ENCODE assay signal across 8 mouse cellular contexts in genomic region chr15:78876258-78876696, GRCm38 (mm10). TPM values are rescaled to one million over a fixed set of nuclear protein-coding genes. Genes with fewer than 3 reads are reported as not detected.
DNase-seq lines count a peak whose midpoint lies in the region; ATAC-seq and TF ChIP-seq lines count a peak whose summit lies in the region.

No protein-coding gene starts in this region.

- peak overlapping the region; percentile 98 for H3K27ac ChIP-seq in forebrain, embryonic 16.5 days (ENCODE audit: low read length)
- H3K27ac ChIP-seq in neural tube, embryonic 15.5 days (replicated peaks) = peak overlapping the region; percentile 99

- TF ChIP-seq CTCF in G1E (IDR thresholded peaks at IDR 0.05; ENCODE audit: low read depth, low read length) = peak; percentile 63
- peak; percentile 68 for TF ChIP-seq CTCF in lung, adult 2 months (IDR thresholded peaks at IDR 0.05; ENCODE audit: insufficient read depth, low read length)

- DNase-seq in G1E (ENCODE audit: low spot score) = peak; percentile 62
- peak; percentile 84 for DNase-seq in cerebellum, adult 8-10 months
- peak; percentile 88 for DNase-seq in heart, postnatal 4 days
- peak; percentile 72 to 79 for DNase-seq in layer of hippocampus, adult 8-10 months (ENCODE audit: low spot score in 2 of 2)
- DNase-seq in lung, adult 2 months = peak; percentile 84
- DNase-seq in thymus, adult 18-20 months = peak; percentile 51 to 63

- no peaks in the 10 kb centered on the region for H3K9me3 ChIP-seq in G1E (replicated peaks)
- H3K9me3 ChIP-seq in forebrain, embryonic 16.5 days (ENCODE audit: control insufficient read depth, low read length) = no peaks in the 10 kb centered on the region
- no peaks in the 10 kb centered on the region for H3K9me3 ChIP-seq in neural tube, embryonic 15.5 days (replicated peaks)

- H3K4me3 ChIP-seq in G1E (ENCODE audit: low read depth, low read length) = peak overlapping the region; percentile 85
- H3K4me3 ChIP-seq in forebrain, embryonic 16.5 days (replicated peaks; ENCODE audit: low read length) = peak overlapping the region; percentile 80
- H3K4me3 ChIP-seq in lung, adult 2 months (replicated peaks; ENCODE audit: extremely low read depth, low read depth, low read length) = peak overlapping the region; percentile 51
- H3K4me3 ChIP-seq in neural tube, embryonic 15.5 days (replicated peaks) = peak overlapping the region; percentile 79

- H3K4me1 ChIP-seq in G1E (ENCODE audit: insufficient read depth, low read depth, low read length) = peaks cover 75% of the 10 kb centered on the region
- H3K4me1 ChIP-seq in forebrain, embryonic 16.5 days (replicated peaks; ENCODE audit: control insufficient read depth, insufficient read depth, low read length) = peaks cover 27% of the 10 kb centered on the region
- H3K4me1 ChIP-seq in lung, adult 2 months (ENCODE audit: control insufficient read depth, insufficient read depth, low read length) = peaks cover 7% of the 10 kb centered on the region
- H3K4me1 ChIP-seq in neural tube, embryonic 15.5 days = peaks cover 42% of the 10 kb centered on the region

- 0 out of 2 replicates have a peak, but pooled peaks have one; percentile 17 for TF ChIP-seq POLR2A in lung, adult 2 months (IDR thresholded peaks at IDR 0.05; ENCODE audit: borderline replicate concordance, extremely low read depth, low read depth, low read length)

- peak overlapping the region; percentile 84 for H3K9ac ChIP-seq in forebrain, embryonic 16.5 days (replicated peaks; ENCODE audit: low read depth, low read length)
- peak overlapping the region; percentile 81 for H3K9ac ChIP-seq in neural tube, embryonic 15.5 days (replicated peaks)

- peaks cover 24% of the 10 kb centered on the region for H3K36me3 ChIP-seq in G1E (replicated peaks)
- peaks cover 3% of the 10 kb centered on the region; the same call in 1 of the 2 replicates for H3K36me3 ChIP-seq in forebrain, embryonic 16.5 days (ENCODE audit: control insufficient read depth, insufficient read depth)
- H3K36me3 ChIP-seq in neural tube, embryonic 15.5 days = peaks cover 6% of the 10 kb centered on the region; the same call in 1 of the 2 replicates

- peak; percentile 48 for ATAC-seq in G1E (ENCODE audit: extremely low read depth, insufficient number of reproducible peaks, low FRiP score, poor library complexity, severe bottlenecking)
- 0 out of 2 replicates have a peak, but pooled peaks have one; percentile 13 for ATAC-seq in forebrain, embryonic 16.5 days
- peak; percentile 45; the same call in 1 of the 2 replicates for ATAC-seq in neural tube, embryonic 15.5 days (ENCODE audit: low FRiP score)

- no peaks in the 10 kb centered on the region for H3K27me3 ChIP-seq in G1E (ENCODE audit: insufficient read depth, low read length)
- no peaks in the 10 kb centered on the region for H3K27me3 ChIP-seq in forebrain, embryonic 16.5 days (replicated peaks; ENCODE audit: control insufficient read depth, insufficient read depth, low read length)
- H3K27me3 ChIP-seq in neural tube, embryonic 15.5 days (replicated peaks) = no peaks in the 10 kb centered on the region

- peak overlapping the region; percentile 58 for H3K4me2 ChIP-seq in forebrain, embryonic 16.5 days (ENCODE audit: low read length)
- H3K4me2 ChIP-seq in neural tube, embryonic 15.5 days = peak overlapping the region; percentile 90

- WGBS in forebrain, embryonic 16.5 days = 4% methylated on average over 17 of the region's 17 CpGs
- WGBS in lung, adult 2 months = 2% methylated on average over 17 of the region's 17 CpGs
- 3% methylated on average over 17 of the region's 17 CpGs for WGBS in neural tube, embryonic 15.5 days

RNA-seq across cellular contexts. Expression of gene Gga1, which starts 0.7 kb away (rescaled TPM):
- total RNA-seq in G1E (2014; fragmentation: Nextera tagmentation) (52.6 and 60.2 TPM in 2 replicates), G1E (2017) (9.6 and 10.0 TPM in 2 replicates)
- polyA plus RNA-seq in G1E (2012) = 158 and 177 TPM in 2 replicates
- 61.3 and 67.4 TPM in 2 replicates for polyA plus RNA-seq in forebrain, embryonic 16.5 days (2015; fragmentation: Nextera tagmentation; extraction: Ambion mirVana)
- 10 to 100 TPM; 47.1 to 47.6 TPM for total RNA-seq in heart, postnatal 4 days (2021)
- total RNA-seq in layer of hippocampus, adult 8-10 months (2022) = 10 to 100 TPM; 59.2 to 63.9 (median 62.6) TPM
- polyA plus RNA-seq in lung, adult 2 months (2012; rRNA removed) = 113 and 121 TPM in 2 replicates
- polyA plus RNA-seq in neural tube, embryonic 15.5 days (2015; fragmentation: Nextera tagmentation; extraction: Ambion mirVana) = 42.6 and 44.1 TPM in 2 replicates

RNA-seq across cellular contexts. Expression of gene Lgals2, which starts 20.9 kb away (rescaled TPM):
- total RNA-seq in G1E (2014; fragmentation: Nextera tagmentation) (not detected in 2 replicates), G1E (2017) (not detected in 2 replicates)
- not detected in 2 replicates for polyA plus RNA-seq in G1E (2012)
- polyA plus RNA-seq in forebrain, embryonic 16.5 days (2015; fragmentation: Nextera tagmentation; extraction: Ambion mirVana) = not detected in 2 replicates
- not detected for total RNA-seq in heart, postnatal 4 days (2021)
- total RNA-seq in layer of hippocampus, adult 8-10 months (2022) = not detected
- 6.0 and 7.2 TPM in 2 replicates for polyA plus RNA-seq in lung, adult 2 months (2012; rRNA removed)
- 26.1 TPM in 1 of 2 replicates, not detected in the other for polyA plus RNA-seq in neural tube, embryonic 15.5 days (2015; fragmentation: Nextera tagmentation; extraction: Ambion mirVana)

RNA-seq across cellular contexts. Expression of gene Gm49510, which starts 23.2 kb away (rescaled TPM):
- total RNA-seq in G1E (2014; fragmentation: Nextera tagmentation) = not detected in 2 replicates
- total RNA-seq in G1E (2017) = 1.3 and 1.4 TPM in 2 replicates
- 6.3 and 8.2 TPM in 2 replicates for polyA plus RNA-seq in G1E (2012)
- polyA plus RNA-seq in forebrain, embryonic 16.5 days (2015; fragmentation: Nextera tagmentation; extraction: Ambion mirVana) = 0.19 and 0.30 TPM in 2 replicates
- under 1 TPM in 1 of 2 experiments, not detected in 1; 0.29 TPM for total RNA-seq in heart, postnatal 4 days (2021)
- total RNA-seq in layer of hippocampus, adult 8-10 months (2022) = 1 to 10 TPM in 1 of 4 experiments, under 1 TPM in 2, not detected in 1; 0.34 to 1.2 (median 0.38) TPM
- 0.04 TPM in 1 of 2 replicates, not detected in the other for polyA plus RNA-seq in lung, adult 2 months (2012; rRNA removed)
- polyA plus RNA-seq in neural tube, embryonic 15.5 days (2015; fragmentation: Nextera tagmentation; extraction: Ambion mirVana) = not detected in 2 replicates

RNA-seq across cellular contexts. Expression of gene Sh3bp1, which starts 23.3 kb away (rescaled TPM):
- total RNA-seq in G1E (2014; fragmentation: Nextera tagmentation) (207 and 231 TPM in 2 replicates), G1E (2017) (32.7 and 34.1 TPM in 2 replicates)
- 1,400 and 1,821 TPM in 2 replicates for polyA plus RNA-seq in G1E (2012)
- 4.9 and 6.0 TPM in 2 replicates for polyA plus RNA-seq in forebrain, embryonic 16.5 days (2015; fragmentation: Nextera tagmentation; extraction: Ambion mirVana)
- 10 to 100 TPM in 1 of 2 experiments, 1 to 10 TPM in 1; 7.7 to 11.1 TPM for total RNA-seq in heart, postnatal 4 days (2021)
- 10 to 100 TPM; 28.9 to 33.0 (median 31.8) TPM for total RNA-seq in layer of hippocampus, adult 8-10 months (2022)
- polyA plus RNA-seq in lung, adult 2 months (2012; rRNA removed) = 77.8 and 92.6 TPM in 2 replicates
- polyA plus RNA-seq in neural tube, embryonic 15.5 days (2015; fragmentation: Nextera tagmentation; extraction: Ambion mirVana) = 3.7 and 16.9 TPM in 2 replicates

RNA-seq across cellular contexts. Expression of gene Cdc42ep1, which starts 33.9 kb away (rescaled TPM):
- total RNA-seq in G1E (2014; fragmentation: Nextera tagmentation) = not detected in 2 replicates
- total RNA-seq in G1E (2017) = 0.11 TPM in 1 of 2 replicates, not detected in the other
- not detected in 2 replicates for polyA plus RNA-seq in G1E (2012)
- polyA plus RNA-seq in forebrain, embryonic 16.5 days (2015; fragmentation: Nextera tagmentation; extraction: Ambion mirVana) = 9.7 and 11.0 TPM in 2 replicates
- total RNA-seq in heart, postnatal 4 days (2021) = 10 to 100 TPM; 55.3 to 59.9 TPM
- 10 to 100 TPM; 14.5 to 18.7 (median 16.2) TPM for total RNA-seq in layer of hippocampus, adult 8-10 months (2022)
- polyA plus RNA-seq in lung, adult 2 months (2012; rRNA removed) = 221 and 277 TPM in 2 replicates
- polyA plus RNA-seq in neural tube, embryonic 15.5 days (2015; fragmentation: Nextera tagmentation; extraction: Ambion mirVana) = 12.0 and 16.2 TPM in 2 replicates

Comparison
In these comparisons a context has a peak if more than half of its experiments do, and no peak if none do; other contexts are left out.
1. Peak in every context shown above with its lines: DNase-seq, ATAC-seq, H3K4me3 ChIP-seq and H3K27ac ChIP-seq.